Mouse (Mus musculus) testis, adult 2 months (tissue): ENCODE measurements at regions not wholly inside any gene's neighbourhood (a gene's known extent, or its start where the extent isn't known, plus 50 kb on each side); places are given as distances from the start of the nearest gene placed in this dataset.

Experiments used
- H3K27ac ChIP-seq: fragments of 200-500 bp; 2 replicates; pipeline ENCODE4 v1.5.1; 2012; ENCODE audit warnings: low read depth, low read length; ENCODE audit not compliant: control insufficient read depth, insufficient read depth
- H3K27me3 ChIP-seq: fragments of 200-500 bp; 2 replicates; pipeline ENCODE4 v1.6.1; 2012; ENCODE audit warnings: mild to moderate bottlenecking, low read length, moderate library complexity; ENCODE audit not compliant: control insufficient read depth, insufficient read depth
- H3K36me3 ChIP-seq: fragments of 200-500 bp; 2 replicates; pipeline ENCODE4 v1.6.1; 2012; ENCODE audit warnings: mild to moderate bottlenecking, low read length; ENCODE audit not compliant: control insufficient read depth, insufficient read depth
- H3K4me1 ChIP-seq: fragments of 200-500 bp; 2 replicates; pipeline ENCODE4 v1.6.1; 2012; ENCODE audit warnings: low read length; ENCODE audit not compliant: control insufficient read depth, insufficient read depth
- H3K4me3 ChIP-seq: fragments of 200-500 bp; 2 replicates; pipeline ENCODE4 v1.5.1; 2012; ENCODE audit warnings: low read depth, mild to moderate bottlenecking, low read length, moderate library complexity, mixed read lengths; ENCODE audit not compliant: control insufficient read depth
- CTCF ChIP-seq: fragments of 200-500 bp; IDR thresholded peaks from 2 replicates; pipeline ENCODE4 v1.5.1; 2012; ENCODE audit warnings: low read depth, mild to moderate bottlenecking, inconsistent platforms, low read length, moderate library complexity; ENCODE audit not compliant: control insufficient read depth, insufficient read depth, insufficient replicate concordance
- POLR2A ChIP-seq: fragments of 200-500 bp; IDR thresholded peaks from 2 replicates; pipeline ENCODE4 v1.6.1; 2012; ENCODE audit warnings: low read depth, mild to moderate bottlenecking, inconsistent platforms, low read length, moderate library complexity; ENCODE audit not compliant: control insufficient read depth

GRCm38 (mm10) chr4:153023711-153024110, 458.9 kb downstream of the Ajap1 start:
- no peaks in the 10 kb centered on the region for H3K27me3 ChIP-seq
- H3K4me3 ChIP-seq = no peak overlapping the region
- H3K36me3 ChIP-seq = no peaks in the 10 kb centered on the region
- H3K4me1 ChIP-seq = no peaks in the 10 kb centered on the region
- no peak overlapping the region for H3K27ac ChIP-seq
- TF ChIP-seq POLR2A = no peak
- TF ChIP-seq CTCF = no peak

- no peaks in the 10 kb centered on the region for H3K27me3 ChIP-seq
- TF ChIP-seq POLR2A (no peak), CTCF (no peak)
- H3K4me1 ChIP-seq = no peaks in the 10 kb centered on the region
- no peaks in the 10 kb centered on the region for H3K36me3 ChIP-seq
- no peak overlapping the region for H3K27ac ChIP-seq
- H3K4me3 ChIP-seq = no peak overlapping the region
Measured at GRCm38 (mm10) chr4:153019211-153019610, 463.4 kb downstream of the Ajap1 start.

- Histone ChIP-seq H3K4me3 (no peak overlapping the region), H3K36me3 (no peaks in the 10 kb centered on the region), H3K27me3 (no peaks in the 10 kb centered on the region), H3K27ac (no peak overlapping the region), H3K4me1 (no peaks in the 10 kb centered on the region)
- TF ChIP-seq POLR2A (no peak), CTCF (no peak)
Measured at GRCm38 (mm10) chr4:153018138-153018921, 464.3 kb downstream of the Ajap1 start.

GRCm38 (mm10) chr4:153017816-153018137, 464.8 kb downstream of the Ajap1 start:
- Histone ChIP-seq H3K27me3 (no peaks in the 10 kb centered on the region), H3K27ac (no peak overlapping the region), H3K4me1 (no peaks in the 10 kb centered on the region), H3K36me3 (no peaks in the 10 kb centered on the region), H3K4me3 (no peak overlapping the region)
- TF ChIP-seq CTCF = no peak
- TF ChIP-seq POLR2A = no peak

- TF ChIP-seq CTCF (no peak), POLR2A (no peak)
- H3K4me1 ChIP-seq = no peaks in the 10 kb centered on the region
- no peaks in the 10 kb centered on the region for H3K27me3 ChIP-seq
- no peaks in the 10 kb centered on the region for H3K36me3 ChIP-seq
- H3K27ac ChIP-seq = no peak overlapping the region
- H3K4me3 ChIP-seq = no peak overlapping the region
Measured at GRCm38 (mm10) chr4:153003338-153003737, 479.3 kb downstream of the Ajap1 start.

GRCm38 (mm10) chr4:153002516-153002915, 480.1 kb downstream of the Ajap1 start:
- H3K4me1 ChIP-seq = no peaks in the 10 kb centered on the region
- no peak for TF ChIP-seq CTCF
- no peak for TF ChIP-seq POLR2A
- no peak overlapping the region for H3K27ac ChIP-seq
- H3K4me3 ChIP-seq = no peak overlapping the region
- no peaks in the 10 kb centered on the region for H3K36me3 ChIP-seq
- H3K27me3 ChIP-seq = no peaks in the 10 kb centered on the region

GRCm38 (mm10) chr4:153001761-153002160, 480.9 kb downstream of the Ajap1 start:
- TF ChIP-seq CTCF = no peak
- TF ChIP-seq POLR2A = no peak
- H3K27ac ChIP-seq = no peak overlapping the region
- no peaks in the 10 kb centered on the region for H3K4me1 ChIP-seq
- H3K4me3 ChIP-seq = no peak overlapping the region
- H3K27me3 ChIP-seq = no peaks in the 10 kb centered on the region
- no peaks in the 10 kb centered on the region for H3K36me3 ChIP-seq

GRCm38 (mm10) chr4:152999526-152999925, 483.1 kb downstream of the Ajap1 start:
- Histone ChIP-seq H3K4me3 (no peak overlapping the region), H3K27ac (no peak overlapping the region), H3K4me1 (no peaks in the 10 kb centered on the region), H3K27me3 (no peaks in the 10 kb centered on the region), H3K36me3 (no peaks in the 10 kb centered on the region)
- TF ChIP-seq CTCF = no peak
- TF ChIP-seq POLR2A = no peak

GRCm38 (mm10) chr4:152997251-152997650, 485.4 kb downstream of the Ajap1 start:
- Histone ChIP-seq H3K27ac (no peak overlapping the region), H3K36me3 (no peaks in the 10 kb centered on the region), H3K27me3 (no peaks in the 10 kb centered on the region), H3K4me1 (no peaks in the 10 kb centered on the region), H3K4me3 (no peak overlapping the region)
- TF ChIP-seq CTCF = no peak
- TF ChIP-seq POLR2A = no peak
